12 mouse cellular contexts compared by ENCODE assay signal in the genomic region with DNA sequence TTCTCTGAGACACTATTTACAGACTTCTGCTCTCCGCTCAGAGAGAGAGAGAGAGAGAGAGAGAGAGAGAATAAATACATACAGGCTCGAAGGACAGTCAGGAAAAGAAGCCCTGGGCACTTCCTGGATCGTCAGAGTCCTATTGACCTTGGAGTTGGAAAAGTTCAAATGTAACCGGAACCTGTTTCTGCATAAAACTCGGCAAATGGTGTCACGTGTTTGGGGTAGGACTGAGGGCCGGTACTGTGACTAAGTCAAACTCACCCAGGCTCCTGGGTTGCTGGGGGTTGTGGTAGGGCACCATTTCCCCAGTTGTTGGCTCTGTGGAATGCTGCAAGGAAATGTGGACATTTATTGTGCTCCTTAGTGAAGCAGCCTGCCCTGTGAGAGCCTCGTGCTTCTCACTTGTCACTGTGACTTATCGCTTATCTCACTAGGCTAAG. TPM values are rescaled to one million over a fixed set of nuclear protein-coding genes. Genes with fewer than 3 reads are reported as not detected.
DNase-seq lines count a peak whose midpoint lies in the region; ATAC-seq and TF ChIP-seq lines count a peak whose summit lies in the region.
"Had no signal": no experiment of that assay in that cellular context is flagged by ENCODE, and none has a peak within 500 bp of the region (broad histone marks: within the 10 kb centered on the region; RNA-seq: fewer than 3 reads in every experiment).

No protein-coding gene starts in this region.

- peaks cover 32% of the 10 kb centered on the region for H3K4me1 ChIP-seq in hindbrain, embryonic 10.5 days (replicated peaks)
- H3K4me1 ChIP-seq in hindbrain, embryonic 13.5 days (replicated peaks): peaks cover 7% of the 10 kb centered on the region; the same call in 1 of the 2 replicates
- H3K4me1 ChIP-seq in G1E (ENCODE audit: insufficient read depth, low read depth, low read length): peaks cover 53% of the 10 kb centered on the region
- H3K4me1 ChIP-seq in brown adipose tissue, adult 24 weeks (ENCODE audit: control insufficient read depth, insufficient read depth, insufficient read length, low read length): peaks cover 10% of the 10 kb centered on the region; the same call in 1 of the 2 replicates
- H3K4me1 ChIP-seq in liver, embryonic 11.5 days (replicated peaks; ENCODE audit: control insufficient read depth, insufficient read depth, low read length): peaks cover 31% of the 10 kb centered on the region
- H3K4me1 ChIP-seq in midbrain, embryonic 15.5 days: no peaks in the 10 kb centered on the region
- H3K4me1 ChIP-seq: embryonic facial prominence, embryonic 15.5 days had no signal

- H3K4me2 ChIP-seq in hindbrain, embryonic 13.5 days: no peak overlapping the region
- H3K4me2 ChIP-seq in liver, embryonic 11.5 days: peak overlapping the region; percentile 65
- H3K4me2 ChIP-seq in midbrain, embryonic 15.5 days: no peak overlapping the region
- H3K4me2 ChIP-seq: embryonic facial prominence, embryonic 15.5 days had no signal

- H3K27ac ChIP-seq in hindbrain, embryonic 10.5 days: 0 out of 2 replicates have a peak overlapping the region, but pooled peaks have one; percentile 23
- no peak overlapping the region for H3K27ac ChIP-seq in hindbrain, embryonic 13.5 days
- H3K27ac ChIP-seq in brown adipose tissue, adult 24 weeks (replicated peaks; ENCODE audit: low read depth, low read length): peak overlapping the region; percentile 12
- peak overlapping the region; percentile 55; the same call in 1 of the 2 replicates for H3K27ac ChIP-seq in liver, embryonic 11.5 days (ENCODE audit: low read depth, low read length)
- no peak overlapping the region for H3K27ac ChIP-seq in midbrain, embryonic 15.5 days
- H3K27ac ChIP-seq: embryonic facial prominence, embryonic 15.5 days; layer of hippocampus, adult 2 months had no signal

- ATAC-seq in hindbrain, embryonic 13.5 days (ENCODE audit: low FRiP score): no peak
- ATAC-seq in G1E (ENCODE audit: extremely low read depth, insufficient number of reproducible peaks, low FRiP score, poor library complexity, severe bottlenecking): no peak
- no peak for ATAC-seq in liver, embryonic 11.5 days (replicated peaks; ENCODE audit: low FRiP score)
- ATAC-seq in midbrain, embryonic 15.5 days (replicated peaks): no peak

- H3K9ac ChIP-seq in hindbrain, embryonic 13.5 days: no peak overlapping the region
- H3K9ac ChIP-seq in liver, embryonic 11.5 days (ENCODE audit: low read depth, low read length): no peak overlapping the region
- no peak overlapping the region for H3K9ac ChIP-seq in midbrain, embryonic 15.5 days
- H3K9ac ChIP-seq: embryonic facial prominence, embryonic 15.5 days had no signal

- WGBS in hindbrain, embryonic 10.5 days: 70% methylated on average over 9 of the region's 9 CpGs
- WGBS in hindbrain, embryonic 13.5 days: 73% methylated on average over 9 of the region's 9 CpGs
- 25% methylated on average over 9 of the region's 9 CpGs for WGBS in liver, embryonic 11.5 days
- WGBS in midbrain, embryonic 15.5 days: 82% methylated on average over 9 of the region's 9 CpGs

- no peak overlapping the region for H3K4me3 ChIP-seq in hindbrain, embryonic 10.5 days
- H3K4me3 ChIP-seq in hindbrain, embryonic 13.5 days: no peak overlapping the region
- peak overlapping the region; percentile 70 for H3K4me3 ChIP-seq in G1E (ENCODE audit: low read depth, low read length)
- H3K4me3 ChIP-seq in brown adipose tissue, adult 24 weeks (ENCODE audit: insufficient read depth, low read depth, low read length): no peak overlapping the region
- H3K4me3 ChIP-seq in liver, embryonic 11.5 days (ENCODE audit: low read depth, low read length): no peak overlapping the region
- no peak overlapping the region for H3K4me3 ChIP-seq in midbrain, embryonic 15.5 days
- H3K4me3 ChIP-seq: layer of hippocampus, adult 2 months had no signal

- H3K27me3 ChIP-seq in hindbrain, embryonic 10.5 days (ENCODE audit: insufficient read depth, poor library complexity, severe bottlenecking): 0 out of 2 replicates have a peak, but pooled peaks cover 3% of the 10 kb centered on the region
- H3K27me3 ChIP-seq in hindbrain, embryonic 13.5 days: no peaks in the 10 kb centered on the region
- no peaks in the 10 kb centered on the region for H3K27me3 ChIP-seq in G1E (ENCODE audit: insufficient read depth, low read length)
- no peaks in the 10 kb centered on the region for H3K27me3 ChIP-seq in liver, embryonic 11.5 days (replicated peaks; ENCODE audit: control insufficient read depth, insufficient read depth, low read length)
- H3K27me3 ChIP-seq in midbrain, embryonic 15.5 days (replicated peaks): no peaks in the 10 kb centered on the region
- H3K27me3 ChIP-seq: embryonic facial prominence, embryonic 15.5 days had no signal

- DNase-seq in hindbrain, embryonic 10.5 days (ENCODE audit: low spot score): no peak
- DNase-seq in G1E (ENCODE audit: low spot score): peak; percentile 53
- no peak for DNase-seq in liver, embryonic 11.5 days (ENCODE audit: low spot score)
- DNase-seq in layer of hippocampus, adult 11-12 months (ENCODE audit: low spot score): no peak
- no peak for DNase-seq in urinary bladder, adult 18-20 months (ENCODE audit: low spot score in 2 of 2)
- DNase-seq: cerebellum, adult 11 months had no signal

- TF ChIP-seq CTCF in G1E (IDR thresholded peaks at IDR 0.05; ENCODE audit: low read depth, low read length): no peak

- no peaks in the 10 kb centered on the region for H3K36me3 ChIP-seq in hindbrain, embryonic 10.5 days
- no peaks in the 10 kb centered on the region for H3K36me3 ChIP-seq in hindbrain, embryonic 13.5 days
- H3K36me3 ChIP-seq in G1E (replicated peaks): peaks cover 14% of the 10 kb centered on the region
- H3K36me3 ChIP-seq in liver, embryonic 11.5 days (ENCODE audit: control insufficient read depth, insufficient read depth, low read length): no peaks in the 10 kb centered on the region
- H3K36me3 ChIP-seq in midbrain, embryonic 15.5 days (replicated peaks): no peaks in the 10 kb centered on the region
- H3K36me3 ChIP-seq: embryonic facial prominence, embryonic 15.5 days had no signal

- 0 out of 2 replicates have a peak, but pooled peaks cover 6% of the 10 kb centered on the region for H3K9me3 ChIP-seq in hindbrain, embryonic 10.5 days
- no peaks in the 10 kb centered on the region for H3K9me3 ChIP-seq in hindbrain, embryonic 13.5 days
- no peaks in the 10 kb centered on the region for H3K9me3 ChIP-seq in G1E (replicated peaks)
- H3K9me3 ChIP-seq in liver, embryonic 11.5 days (ENCODE audit: control insufficient read depth, low read length): no peaks in the 10 kb centered on the region
- no peaks in the 10 kb centered on the region for H3K9me3 ChIP-seq in midbrain, embryonic 15.5 days
- H3K9me3 ChIP-seq: embryonic facial prominence, embryonic 15.5 days had no signal

RNA-seq across cellular contexts. Expression of a gene that starts 1.3 kb away (rescaled TPM):
- 0.04 and 0.07 TPM in 2 replicates for polyA plus RNA-seq in hindbrain, embryonic 10.5 days (2016; fragmentation: Nextera tagmentation; extraction: Ambion mirVana)
- 0.14 and 0.16 TPM in 2 replicates for polyA plus RNA-seq in hindbrain, embryonic 13.5 days (2015; fragmentation: Nextera tagmentation; extraction: Ambion mirVana)
- total RNA-seq in G1E (2014; fragmentation: Nextera tagmentation) (13.8 and 16.6 TPM in 2 replicates), G1E (2017) (3.1 and 3.9 TPM in 2 replicates)
- 5.7 and 7.7 TPM in 2 replicates for polyA plus RNA-seq in G1E (2012)
- polyA plus RNA-seq in brown adipose tissue, adult 24 weeks (2012; ENCODE audit: insufficient read depth, insufficient read length, missing spikeins): 0.83 and 1.5 TPM in 2 replicates
- polyA plus RNA-seq in liver, embryonic 11.5 days (2014; fragmentation: Nextera tagmentation; extraction: Ambion mirVana): 0.16 and 0.33 TPM in 2 replicates
- polyA plus RNA-seq in midbrain, embryonic 15.5 days (2015; fragmentation: Nextera tagmentation; extraction: Ambion mirVana): 0.10 and 0.13 TPM in 2 replicates

RNA-seq across cellular contexts. Expression of a gene that starts 55.9 kb away (rescaled TPM):
- not detected in 2 replicates for polyA plus RNA-seq in hindbrain, embryonic 10.5 days (2016; fragmentation: Nextera tagmentation; extraction: Ambion mirVana)
- not detected in 2 replicates for polyA plus RNA-seq in hindbrain, embryonic 13.5 days (2015; fragmentation: Nextera tagmentation; extraction: Ambion mirVana)
- total RNA-seq in G1E (2014; fragmentation: Nextera tagmentation) (not detected in 2 replicates), G1E (2017) (not detected in 2 replicates)
- polyA plus RNA-seq in G1E (2012): not detected in 2 replicates
- polyA plus RNA-seq in brown adipose tissue, adult 24 weeks (2012; ENCODE audit: insufficient read depth, insufficient read length, missing spikeins): not detected in 2 replicates
- 0.58 and 0.67 TPM in 2 replicates for polyA plus RNA-seq in liver, embryonic 11.5 days (2014; fragmentation: Nextera tagmentation; extraction: Ambion mirVana)
- not detected in 2 replicates for polyA plus RNA-seq in midbrain, embryonic 15.5 days (2015; fragmentation: Nextera tagmentation; extraction: Ambion mirVana)
- total RNA-seq: layer of hippocampus, adult 2 months had no signal
- polyA plus RNA-seq: embryonic facial prominence, embryonic 15.5 days; neural tube, embryonic 11.5 days had no signal

Comparison
In these comparisons a context has a peak if more than half of its experiments do, and no peak if none do; other contexts are left out.
1. H3K27ac ChIP-seq: peak in hindbrain, embryonic 10.5 days (single experiment), brown adipose tissue, adult 24 weeks (single experiment) and liver, embryonic 11.5 days (single experiment); none in hindbrain, embryonic 13.5 days (single experiment) and midbrain, embryonic 15.5 days (single experiment).